Mouse (Mus musculus) stomach, postnatal 0 days (tissue): ENCODE measurements around the gene Nrp2. TPM values are rescaled to one million over a fixed set of nuclear protein-coding genes. Genes with fewer than 3 reads are reported as not detected.

Source experiments
- ATAC-seq: fragments of 200-750 bp; cut with Nextera tagmentation; 2 replicates; pipeline ENCODE4 v1.8.0; 2017; ENCODE audit not compliant: low FRiP score, low TSS enrichment
- DNase-seq: peaks from one replicate; pipeline ENCODE4 v3.0.0-alpha.2; 2016; ENCODE audit warnings: low spot score
- H3K27ac ChIP-seq: fragments of 300-500 bp; sonication (generic); replicated peaks from 2 replicates; pipeline ENCODE4 v1.5.1; 2014; ENCODE audit warnings: mild to moderate bottlenecking, control low read depth
- H3K27me3 ChIP-seq: fragments of 300-500 bp; sonication (generic); 2 replicates; pipeline ENCODE4 v1.6.1; 2014; ENCODE audit warnings: low read length; ENCODE audit not compliant: control insufficient read depth, insufficient read depth
- H3K36me3 ChIP-seq: fragments of 300-500 bp; sonication (generic); 2 replicates; pipeline ENCODE4 v1.6.1; 2014; ENCODE audit warnings: low read length, mixed read lengths; ENCODE audit not compliant: control insufficient read depth, insufficient read depth
- H3K4me1 ChIP-seq: fragments of 300-500 bp; sonication (generic); replicated peaks from 2 replicates; pipeline ENCODE4 v1.6.1; 2014; ENCODE audit warnings: antibody characterized with exemption; ENCODE audit not compliant: control insufficient read depth, insufficient read depth
- H3K4me2 ChIP-seq: fragments of 300-500 bp; sonication (generic); replicated peaks from 2 replicates; pipeline ENCODE4 v1.6.1; 2014; ENCODE audit warnings: low read depth, mild to moderate bottlenecking, control low read depth, moderate library complexity
- H3K4me3 ChIP-seq: fragments of 300-500 bp; sonication (generic); 2 replicates; pipeline ENCODE4 v1.5.1; 2014; ENCODE audit warnings: low read depth, low read length, control low read depth
- H3K9ac ChIP-seq: fragments of 300-500 bp; sonication (generic); 2 replicates; pipeline ENCODE4 v1.6.1; 2014; ENCODE audit warnings: mild to moderate bottlenecking, low read length, control low read depth, mixed read lengths
- H3K9me3 ChIP-seq: fragments of 300-500 bp; sonication (generic); 2 replicates; pipeline ENCODE4 v1.6.1; 2016; ENCODE audit warnings: low read length; ENCODE audit not compliant: control insufficient read depth
- CTCF ChIP-seq: IDR thresholded peaks from 2 replicates; pipeline ENCODE4 v1.5.1; 2016; ENCODE audit warnings: antibody characterized with exemption, low read depth, mild to moderate bottlenecking, moderate library complexity
- EP300 ChIP-seq: optimal IDR thresholded peaks from 2 replicates; pipeline ENCODE3; 2016; ENCODE audit warnings: antibody characterized with exemption
- WGBS: fragments of 180-500 bp; shearing (Covaris S2); extraction: QIAGEN DNeasy Blood & Tissue Kit; methylation state at CpG from one replicate; pipeline ENCODE4 v1.1.7; 2014; 5-methylcytosine and 5-hydroxymethylcytosine counted together
- polyA plus RNA-seq: library from polyadenylated mRNA; unstranded; fragments of >200 nt; fragmentation: Nextera tagmentation; extraction: Ambion mirVana; gene quantifications from 2 replicates; pipeline ENCODE4 v1.2.1, GENCODE M21; 2015

Gene Nrp2
- polyA plus RNA-seq, 1 experiment from 2014 or later: 10.2 TPM

DNA sequence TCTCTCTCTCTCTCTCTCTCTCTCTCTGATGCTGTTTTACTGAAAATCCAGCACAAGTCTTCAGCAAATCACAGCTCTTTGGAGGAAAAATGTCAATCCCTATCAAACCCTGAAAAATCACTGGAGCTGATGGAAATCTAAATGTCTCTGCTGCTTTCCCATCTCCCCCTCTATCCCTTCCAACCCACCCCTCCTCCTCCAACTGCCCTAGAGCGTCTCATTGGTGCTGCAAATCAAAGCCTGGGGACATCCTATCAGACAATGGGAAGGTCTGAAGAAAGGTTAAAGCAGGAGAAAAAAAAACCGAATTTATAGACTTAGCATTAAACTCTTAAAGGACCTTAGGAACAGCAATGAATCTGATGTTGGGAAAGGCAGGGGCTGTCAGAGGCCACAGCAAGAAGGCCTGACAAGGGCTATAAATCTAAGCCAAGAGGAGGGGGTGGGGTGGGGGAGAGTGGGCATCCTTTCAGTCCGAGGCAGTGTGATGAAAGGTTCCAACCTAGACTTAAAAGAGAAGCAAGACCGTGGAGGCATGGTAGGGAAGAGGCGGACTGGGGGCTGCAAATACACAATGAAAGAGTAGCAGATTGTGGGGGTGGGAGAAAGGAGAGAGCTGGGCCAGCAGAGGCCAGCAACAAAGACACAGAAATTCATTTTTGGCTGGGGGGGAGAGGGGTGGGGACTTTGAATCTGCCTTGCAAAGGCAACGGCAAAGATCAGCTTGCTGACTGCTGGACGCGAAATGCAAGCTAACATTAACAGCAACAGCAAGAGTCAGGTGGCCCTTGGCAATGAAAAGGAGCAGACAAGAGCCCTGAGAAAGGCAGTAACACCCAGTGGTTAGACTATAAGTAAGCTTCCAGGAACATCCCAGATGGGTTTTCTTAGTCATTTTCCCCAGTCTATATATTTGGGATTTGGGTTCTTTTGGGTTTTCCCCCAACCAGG is 148.2 kb downstream of the Nrp2 start:
- H3K9ac ChIP-seq: no peak overlapping the region
- ATAC-seq (no peak), DNase-seq (no peak)
- no peak overlapping the region for H3K4me3 ChIP-seq
- 46% methylated on average over 8 of the region's 8 CpGs for WGBS
- no peak overlapping the region for H3K4me2 ChIP-seq
- H3K27ac ChIP-seq: no peak overlapping the region
- H3K4me1 ChIP-seq: no peaks in the 10 kb centered on the region
- no peaks in the 10 kb centered on the region for H3K9me3 ChIP-seq
- no peaks in the 10 kb centered on the region for H3K27me3 ChIP-seq
- H3K36me3 ChIP-seq: no peaks in the 10 kb centered on the region
- TF ChIP-seq CTCF (no peak), EP300 (no peak)

DNA sequence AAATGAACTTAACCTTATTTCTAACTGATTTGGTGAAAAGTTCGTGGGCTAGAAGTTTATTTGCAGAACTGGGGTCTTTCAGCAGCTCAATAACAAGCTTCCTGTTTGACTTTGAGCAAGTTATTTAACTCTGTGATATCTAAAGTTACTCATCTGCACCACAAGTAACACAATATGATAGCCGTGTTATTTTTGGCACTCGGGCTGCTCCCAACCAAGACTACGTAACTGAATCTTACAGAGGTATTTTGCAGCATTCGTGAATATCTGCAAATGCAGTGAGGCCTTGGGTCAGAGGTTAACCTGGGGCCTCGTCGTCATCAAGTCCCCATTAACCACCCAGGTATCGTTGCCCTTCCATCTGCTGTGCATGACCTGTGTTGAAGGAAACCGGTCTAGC is 150.3 kb downstream of the Nrp2 start:
- WGBS: 60% methylated on average over 9 of the region's 9 CpGs
- H3K9me3 ChIP-seq: no peaks in the 10 kb centered on the region
- no peak overlapping the region for H3K27ac ChIP-seq
- TF ChIP-seq EP300 (no peak), CTCF (no peak)
- ATAC-seq (no peak), DNase-seq (no peak)
- H3K4me2 ChIP-seq: no peak overlapping the region
- no peaks in the 10 kb centered on the region for H3K36me3 ChIP-seq
- H3K4me3 ChIP-seq: no peak overlapping the region
- H3K27me3 ChIP-seq: no peaks in the 10 kb centered on the region
- no peaks in the 10 kb centered on the region for H3K4me1 ChIP-seq
- no peak overlapping the region for H3K9ac ChIP-seq

DNA sequence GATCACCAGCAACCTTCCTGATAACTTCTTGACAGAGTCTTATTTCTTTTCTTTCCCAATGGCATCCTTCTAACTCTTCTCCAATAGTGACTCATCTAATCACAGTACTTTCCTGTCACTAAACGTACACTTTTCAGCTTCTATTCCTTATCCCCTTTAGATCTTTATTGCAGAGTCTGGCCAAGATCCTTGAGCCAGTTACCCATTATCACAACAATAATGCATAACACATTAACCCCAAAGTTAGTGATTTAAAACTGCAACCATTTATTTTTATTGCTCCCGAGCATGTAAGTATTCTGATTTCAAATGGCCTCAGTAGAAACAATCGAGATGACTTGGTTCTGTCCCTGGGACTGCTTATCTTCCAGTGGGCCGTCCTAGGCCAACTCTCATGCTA is 150.9 kb downstream of the Nrp2 start:
- Histone ChIP-seq H3K9me3 (no peaks in the 10 kb centered on the region), H3K27ac (no peak overlapping the region), H3K9ac (no peak overlapping the region), H3K4me1 (no peaks in the 10 kb centered on the region), H3K36me3 (no peaks in the 10 kb centered on the region), H3K4me3 (no peak overlapping the region), H3K4me2 (no peak overlapping the region), H3K27me3 (no peaks in the 10 kb centered on the region)
- ATAC-seq (no peak), DNase-seq (no peak)
- 73% methylated on average over 4 of the region's 4 CpGs for WGBS
- TF ChIP-seq CTCF (no peak), EP300 (no peak)

DNA sequence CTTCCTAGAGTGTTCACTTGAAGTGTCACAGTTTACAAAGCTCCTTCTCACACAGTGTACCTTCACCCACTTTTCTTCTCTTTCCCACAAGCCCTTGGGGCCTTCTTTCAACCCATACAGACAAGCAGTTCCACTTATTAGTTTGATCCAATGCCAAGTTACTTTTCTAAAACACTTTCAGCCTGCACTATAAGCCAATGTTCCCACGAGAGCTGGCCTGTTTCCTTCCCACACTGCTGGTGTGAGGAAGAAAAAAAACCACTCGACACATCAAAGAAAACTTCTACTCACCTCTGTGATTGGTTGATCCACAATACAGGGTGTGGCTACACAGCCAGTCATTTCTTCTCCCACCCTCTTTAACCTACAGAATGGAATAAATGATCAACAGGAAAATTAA is 156.0 kb downstream of the Nrp2 start:
- Histone ChIP-seq H3K4me2 (no peak overlapping the region), H3K4me3 (no peak overlapping the region), H3K27me3 (no peaks in the 10 kb centered on the region), H3K9me3 (no peaks in the 10 kb centered on the region), H3K27ac (no peak overlapping the region), H3K36me3 (no peaks in the 10 kb centered on the region), H3K4me1 (0 out of 2 replicates have a peak, but pooled peaks cover 4% of the 10 kb centered on the region), H3K9ac (no peak overlapping the region)
- 15% methylated on average over 2 of the region's 2 CpGs for WGBS
- DNase-seq (no peak), ATAC-seq (no peak)
- TF ChIP-seq EP300 (no peak), CTCF (no peak)

DNA sequence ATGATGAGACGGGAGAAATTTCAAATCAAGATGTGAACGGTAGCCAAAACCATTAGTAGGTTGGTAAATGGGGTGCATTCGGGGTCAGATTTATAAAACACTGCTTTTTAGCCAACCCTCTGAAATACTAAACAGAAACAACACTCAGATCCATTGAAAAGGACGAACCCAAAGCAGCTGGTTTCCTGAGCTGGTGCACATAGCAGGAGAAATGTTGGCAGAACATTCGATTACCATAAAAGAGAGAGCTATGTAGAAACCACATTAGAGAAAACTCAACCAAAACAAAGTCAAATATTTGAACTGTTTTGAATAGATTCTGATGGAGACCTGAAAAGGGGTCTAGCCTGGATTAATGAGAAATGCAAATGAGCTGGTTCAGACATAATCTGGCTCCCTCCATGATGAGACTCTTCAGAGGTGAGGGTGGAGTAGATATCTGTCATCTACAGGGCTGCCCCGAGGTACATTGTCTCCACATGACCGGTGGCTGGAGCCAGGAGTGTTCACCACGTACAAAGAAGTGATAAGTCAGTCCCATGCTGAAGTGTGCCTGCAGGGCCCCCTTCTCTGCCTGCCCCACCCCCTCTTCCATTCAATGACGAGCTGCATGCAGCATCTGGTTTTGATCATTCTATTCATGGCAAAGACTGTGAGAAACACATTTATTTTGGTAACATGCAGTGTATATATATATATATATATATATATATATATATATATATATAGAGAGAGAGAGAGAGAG is 156.6 kb downstream of the Nrp2 start:
- Histone ChIP-seq H3K36me3 (no peaks in the 10 kb centered on the region), H3K9ac (no peak overlapping the region), H3K27me3 (no peaks in the 10 kb centered on the region), H3K4me1 (0 out of 2 replicates have a peak, but pooled peaks cover 4% of the 10 kb centered on the region), H3K4me2 (no peak overlapping the region), H3K9me3 (no peaks in the 10 kb centered on the region), H3K27ac (no peak overlapping the region), H3K4me3 (no peak overlapping the region)
- TF ChIP-seq EP300 (no peak), CTCF (no peak)
- ATAC-seq (no peak), DNase-seq (no peak)
- WGBS: 40% methylated on average over 9 of the region's 9 CpGs

DNA sequence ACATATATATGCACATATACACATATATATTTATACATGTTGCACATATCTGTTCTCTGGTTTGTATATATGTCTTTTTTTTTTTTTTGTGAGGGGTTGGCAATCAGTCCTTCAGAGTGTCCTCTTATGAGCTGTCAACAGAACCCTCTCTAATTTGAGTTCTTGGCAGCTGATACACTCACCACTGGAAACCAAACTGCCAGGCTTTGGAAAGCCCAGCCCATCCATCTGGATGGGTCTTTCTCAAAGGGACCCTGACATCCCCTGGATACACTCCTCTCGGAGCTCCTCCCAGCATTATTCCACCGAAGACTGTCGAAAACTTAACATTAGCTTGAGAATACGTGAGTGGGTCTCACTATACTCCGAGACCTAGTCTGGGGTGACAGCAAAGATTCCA is 157.2 kb downstream of the Nrp2 start:
- H3K9me3 ChIP-seq: no peaks in the 10 kb centered on the region
- H3K36me3 ChIP-seq: no peaks in the 10 kb centered on the region
- H3K4me3 ChIP-seq: no peak overlapping the region
- DNase-seq (no peak), ATAC-seq (no peak)
- H3K27me3 ChIP-seq: no peaks in the 10 kb centered on the region
- TF ChIP-seq CTCF: no peak
- TF ChIP-seq EP300: no peak
- H3K4me1 ChIP-seq: 0 out of 2 replicates have a peak, but pooled peaks cover 4% of the 10 kb centered on the region
- no peak overlapping the region for H3K4me2 ChIP-seq
- H3K9ac ChIP-seq: no peak overlapping the region
- no peak overlapping the region for H3K27ac ChIP-seq
- 70% methylated on average over 5 of the region's 5 CpGs for WGBS
